ENCODE assay signal across 8 mouse cellular contexts in genomic region chr7:137477950-137478620, GRCm38 (mm10). TPM values are rescaled to one million over a fixed set of nuclear protein-coding genes. Genes with fewer than 3 reads are reported as not detected.
A peak's percentile ranks its signal among the peaks of the same experiment; 100 is the strongest.
DNase-seq lines count a peak whose midpoint lies in the region; ATAC-seq lines count a peak whose summit lies in the region.

No protein-coding gene starts in this region.

- DNase-seq in MN1 (ENCODE audit: low spot score) = peak; percentile 93
- peak; percentile 93 for DNase-seq in cerebellum, adult 9-10 months
- peak; percentile 72 to 99 for DNase-seq in frontal cortex, adult 2 months (ENCODE audit: extremely low spot score in 1 of 2, low spot score in 1 of 2)
- peak; percentile 99 for DNase-seq in hindbrain, embryonic 11.5 days (ENCODE audit: low spot score)
- DNase-seq in layer of hippocampus, adult 9-11 months = peak; percentile 85
- peak; percentile 97 for DNase-seq in ovary, postnatal 10 days (ENCODE audit: low spot score)
- DNase-seq in thymus, postnatal 0 days (ENCODE audit: low spot score) = peak; percentile 90

- 15% methylated on average over 30 of the region's 30 CpGs for WGBS in hindbrain, embryonic 11.5 days
- WGBS in lung, embryonic 16.5 days = 15% methylated on average over 30 of the region's 30 CpGs

- H3K4me2 ChIP-seq in hindbrain, embryonic 11.5 days (replicated peaks; ENCODE audit: low read depth, low read length) = peak overlapping the region; percentile 37
- peak overlapping the region; percentile 47 for H3K4me2 ChIP-seq in lung, embryonic 16.5 days (ENCODE audit: low read depth, low read length)

- no peaks in the 10 kb centered on the region for H3K9me3 ChIP-seq in hindbrain, embryonic 11.5 days (ENCODE audit: control insufficient read depth, low read length)
- no peaks in the 10 kb centered on the region for H3K9me3 ChIP-seq in lung, embryonic 16.5 days (ENCODE audit: control insufficient read depth, low read length)

- H3K27me3 ChIP-seq in hindbrain, embryonic 11.5 days (ENCODE audit: control insufficient read depth, insufficient read depth, low read length) = no peaks in the 10 kb centered on the region
- H3K27me3 ChIP-seq in lung, embryonic 16.5 days (ENCODE audit: control insufficient read depth, insufficient read depth, low read depth, low read length) = no peaks in the 10 kb centered on the region; the same call in 1 of the 2 replicates

- H3K4me1 ChIP-seq in hindbrain, embryonic 11.5 days (replicated peaks; ENCODE audit: control insufficient read depth, insufficient read depth, low read length) = no peaks in the 10 kb centered on the region
- no peaks in the 10 kb centered on the region for H3K4me1 ChIP-seq in lung, embryonic 16.5 days (replicated peaks; ENCODE audit: control insufficient read depth, insufficient read depth, low read length)

- ATAC-seq in hindbrain, embryonic 11.5 days (ENCODE audit: low FRiP score) = peak; percentile 84
- peak; percentile 92 for ATAC-seq in lung, embryonic 16.5 days (ENCODE audit: low read depth)

- peak overlapping the region; percentile 15; the same call in 1 of the 2 replicates for H3K4me3 ChIP-seq in hindbrain, embryonic 11.5 days (ENCODE audit: low read depth, low read length)
- no peak overlapping the region for H3K4me3 ChIP-seq in lung, embryonic 16.5 days (ENCODE audit: low read length)

- H3K9ac ChIP-seq in hindbrain, embryonic 11.5 days (ENCODE audit: low read depth, low read length) = peak overlapping the region; percentile 15; the same call in 1 of the 2 replicates
- 0 out of 2 replicates have a peak overlapping the region, but pooled peaks have one; percentile 43 for H3K9ac ChIP-seq in lung, embryonic 16.5 days (ENCODE audit: low read length)

- H3K27ac ChIP-seq in hindbrain, embryonic 11.5 days (ENCODE audit: low read depth, low read length) = no peak overlapping the region
- no peak overlapping the region for H3K27ac ChIP-seq in lung, embryonic 16.5 days (ENCODE audit: low read length)

- no peaks in the 10 kb centered on the region for H3K36me3 ChIP-seq in hindbrain, embryonic 11.5 days (ENCODE audit: control insufficient read depth, insufficient read depth, low read length)
- no peaks in the 10 kb centered on the region for H3K36me3 ChIP-seq in lung, embryonic 16.5 days (ENCODE audit: control insufficient read depth, insufficient read depth, low read length)

RNA-seq across cellular contexts. Expression of gene Glrx3, which starts 40.7 kb away (rescaled TPM):
- 97.8 and 97.9 TPM in 2 replicates for polyA plus RNA-seq in frontal cortex, adult 2 months (2012; rRNA removed)
- 347 and 362 TPM in 2 replicates for polyA plus RNA-seq in hindbrain, embryonic 11.5 days (2014; fragmentation: Nextera tagmentation; extraction: Ambion mirVana)
- 189 and 201 TPM in 2 replicates for polyA plus RNA-seq in lung, embryonic 16.5 days (2015; fragmentation: Nextera tagmentation; extraction: Ambion mirVana)
- polyA plus RNA-seq in thymus, postnatal 0 days (2015; fragmentation: Nextera tagmentation; extraction: Ambion mirVana) = 204 and 219 TPM in 2 replicates
